Mouse (Mus musculus): ENCODE results near the gene St7l. TPM values are rescaled to one million over a fixed set of nuclear protein-coding genes. Genes with fewer than 3 reads are reported as not detected.
A peak's percentile ranks its signal among the peaks of the same experiment; 100 is the strongest.

St7l gene
- polyA plus RNA-seq, 1 experiment from 2014 or later, result 40.1 TPM

GRCm38 (mm10) chr3:104952891-104953670 is 89.3 kb downstream of the St7l start:
- Histone ChIP-seq H3K4me1 (ENCODE audit: control insufficient read depth, insufficient read depth, low read length) (no peaks in the 10 kb centered on the region), H3K4me3 (replicated peaks; ENCODE audit: low read depth, low read length) (no peak overlapping the region), H3K27me3 (ENCODE audit: control insufficient read depth, insufficient read depth, low read length) (no peaks in the 10 kb centered on the region), H3K9ac (replicated peaks; ENCODE audit: low read length) (no peak overlapping the region), H3K9me3 (ENCODE audit: control insufficient read depth, low read length) (no peaks in the 10 kb centered on the region), H3K27ac (replicated peaks; ENCODE audit: low read depth, low read length) (no peak overlapping the region), H3K36me3 (ENCODE audit: control insufficient read depth, insufficient read depth, low read length) (peaks cover 34% of the 10 kb centered on the region; the same call in 1 of the 2 replicates), H3K4me2 (ENCODE audit: low read length) (no peak overlapping the region)
- DNase-seq (no peak), ATAC-seq (ENCODE audit: low FRiP score, low TSS enrichment) (no peak)
- WGBS, result 95% methylated on average over 23 of the region's 23 CpGs

- H3K9ac ChIP-seq (replicated peaks; ENCODE audit: low read length), result no peak overlapping the region
- DNase-seq (no peak), ATAC-seq (ENCODE audit: low FRiP score, low TSS enrichment) (no peak)
- 96% methylated on average over 3 of the region's 3 CpGs for WGBS
- peaks cover 33% of the 10 kb centered on the region; the same call in 1 of the 2 replicates for H3K36me3 ChIP-seq (ENCODE audit: control insufficient read depth, insufficient read depth, low read length)
- no peak overlapping the region for H3K4me2 ChIP-seq (ENCODE audit: low read length)
- peaks cover 8% of the 10 kb centered on the region; the same call in 1 of the 2 replicates for H3K27me3 ChIP-seq (ENCODE audit: control insufficient read depth, insufficient read depth, low read length)
- no peak overlapping the region for H3K27ac ChIP-seq (replicated peaks; ENCODE audit: low read depth, low read length)
- H3K9me3 ChIP-seq (ENCODE audit: control insufficient read depth, low read length), result no peaks in the 10 kb centered on the region
- no peaks in the 10 kb centered on the region for H3K4me1 ChIP-seq (ENCODE audit: control insufficient read depth, insufficient read depth, low read length)
- no peak overlapping the region for H3K4me3 ChIP-seq (replicated peaks; ENCODE audit: low read depth, low read length)
These were observed 90.3 kb downstream of the St7l start for GRCm38 (mm10) chr3:104954137-104954536.

- H3K9me3 ChIP-seq (ENCODE audit: control insufficient read depth, low read length), result no peaks in the 10 kb centered on the region
- no peak overlapping the region for H3K9ac ChIP-seq (replicated peaks; ENCODE audit: low read length)
- no peak overlapping the region for H3K27ac ChIP-seq (replicated peaks; ENCODE audit: low read depth, low read length)
- H3K27me3 ChIP-seq (ENCODE audit: control insufficient read depth, insufficient read depth, low read length), result peaks cover 9% of the 10 kb centered on the region; the same call in 1 of the 2 replicates
- DNase-seq (no peak), ATAC-seq (ENCODE audit: low FRiP score, low TSS enrichment) (no peak)
- no peaks in the 10 kb centered on the region for H3K4me1 ChIP-seq (ENCODE audit: control insufficient read depth, insufficient read depth, low read length)
- no peak overlapping the region for H3K4me2 ChIP-seq (ENCODE audit: low read length)
- peaks cover 33% of the 10 kb centered on the region; the same call in 1 of the 2 replicates for H3K36me3 ChIP-seq (ENCODE audit: control insufficient read depth, insufficient read depth, low read length)
- 96% methylated on average over 15 of the region's 15 CpGs for WGBS
- no peak overlapping the region for H3K4me3 ChIP-seq (replicated peaks; ENCODE audit: low read depth, low read length)
These were observed 90.7 kb downstream of the St7l start for GRCm38 (mm10) chr3:104954551-104954950.

GRCm38 (mm10) chr3:104956131-104956581 is 92.4 kb downstream of the St7l start:
- H3K9ac ChIP-seq (replicated peaks; ENCODE audit: low read length), result no peak overlapping the region
- peaks cover 21% of the 10 kb centered on the region; the same call in 1 of the 2 replicates for H3K36me3 ChIP-seq (ENCODE audit: control insufficient read depth, insufficient read depth, low read length)
- H3K4me3 ChIP-seq (replicated peaks; ENCODE audit: low read depth, low read length), result no peak overlapping the region
- H3K27me3 ChIP-seq (ENCODE audit: control insufficient read depth, insufficient read depth, low read length), result peaks cover 25% of the 10 kb centered on the region
- no peak overlapping the region for H3K4me2 ChIP-seq (ENCODE audit: low read length)
- WGBS, result 91% methylated on average over 6 of the region's 6 CpGs
- DNase-seq (no peak), ATAC-seq (ENCODE audit: low FRiP score, low TSS enrichment) (no peak)
- no peaks in the 10 kb centered on the region; the same call in 1 of the 2 replicates for H3K4me1 ChIP-seq (ENCODE audit: control insufficient read depth, insufficient read depth, low read length)
- H3K9me3 ChIP-seq (ENCODE audit: control insufficient read depth, low read length), result no peaks in the 10 kb centered on the region
- H3K27ac ChIP-seq (replicated peaks; ENCODE audit: low read depth, low read length), result no peak overlapping the region

- Histone ChIP-seq H3K4me2 (ENCODE audit: low read length) (peak overlapping the region; percentile 4; the same call in 1 of the 2 replicates), H3K27me3 (ENCODE audit: control insufficient read depth, insufficient read depth, low read length) (peaks cover 56% of the 10 kb centered on the region), H3K9me3 (ENCODE audit: control insufficient read depth, low read length) (no peaks in the 10 kb centered on the region), H3K36me3 (ENCODE audit: control insufficient read depth, insufficient read depth, low read length) (no peaks in the 10 kb centered on the region; the same call in 1 of the 2 replicates), H3K4me1 (ENCODE audit: control insufficient read depth, insufficient read depth, low read length) (peaks cover 12% of the 10 kb centered on the region; the same call in 1 of the 2 replicates), H3K27ac (replicated peaks; ENCODE audit: low read depth, low read length) (no peak overlapping the region), H3K9ac (replicated peaks; ENCODE audit: low read length) (no peak overlapping the region), H3K4me3 (replicated peaks; ENCODE audit: low read depth, low read length) (no peak overlapping the region)
- ATAC-seq (ENCODE audit: low FRiP score, low TSS enrichment), result no peak
- DNase-seq, result no peak
- WGBS, result 5% methylated on average over 19 of the region's 19 CpGs
These were observed 96.5 kb downstream of the St7l start for GRCm38 (mm10) chr3:104960026-104961000.

- H3K27me3 ChIP-seq (ENCODE audit: control insufficient read depth, insufficient read depth, low read length), result peaks cover 56% of the 10 kb centered on the region
- H3K36me3 ChIP-seq (ENCODE audit: control insufficient read depth, insufficient read depth, low read length), result no peaks in the 10 kb centered on the region
- WGBS, result under 1% methylated on average over 82 of the region's 87 CpGs
- peaks cover 12% of the 10 kb centered on the region; the same call in 1 of the 2 replicates for H3K4me1 ChIP-seq (ENCODE audit: control insufficient read depth, insufficient read depth, low read length)
- ATAC-seq (ENCODE audit: low FRiP score, low TSS enrichment) (peak; percentile 51), DNase-seq (peak; percentile 61)
- no peak within 1 kb of the TSS for H3K27ac ChIP-seq (replicated peaks; ENCODE audit: low read depth, low read length)
- H3K4me2 ChIP-seq (ENCODE audit: low read length), result peak within 1 kb of the TSS; percentile 69
- H3K4me3 ChIP-seq (replicated peaks; ENCODE audit: low read depth, low read length), result peak within 1 kb of the TSS; percentile 53
- H3K9me3 ChIP-seq (ENCODE audit: control insufficient read depth, low read length), result no peaks in the 10 kb centered on the region
- peak within 1 kb of the TSS; percentile 47 for H3K9ac ChIP-seq (replicated peaks; ENCODE audit: low read length)
These were observed 97.6 kb downstream of the St7l start, which contains the start of gene Wnt2b for GRCm38 (mm10) chr3:104961066-104962059. Gene Wnt2b, minus strand, starts transcription at chr3:104961921.

GRCm38 (mm10) chr3:104962141-104962611 is 98.4 kb downstream of the St7l start:
- under 1% methylated on average over 31 of the region's 31 CpGs for WGBS
- no peaks in the 10 kb centered on the region for H3K9me3 ChIP-seq (ENCODE audit: control insufficient read depth, low read length)
- no peak for ATAC-seq (ENCODE audit: low FRiP score, low TSS enrichment)
- peaks cover 56% of the 10 kb centered on the region for H3K27me3 ChIP-seq (ENCODE audit: control insufficient read depth, insufficient read depth, low read length)
- peak overlapping the region; percentile 53 for H3K4me3 ChIP-seq (replicated peaks; ENCODE audit: low read depth, low read length)
- peak overlapping the region; percentile 47; the same call in 1 of the 2 replicates for H3K9ac ChIP-seq (replicated peaks; ENCODE audit: low read length)
- peak overlapping the region; percentile 69 for H3K4me2 ChIP-seq (ENCODE audit: low read length)
- no peaks in the 10 kb centered on the region for H3K36me3 ChIP-seq (ENCODE audit: control insufficient read depth, insufficient read depth, low read length)
- peak; percentile 43 for DNase-seq
- peaks cover 12% of the 10 kb centered on the region; the same call in 1 of the 2 replicates for H3K4me1 ChIP-seq (ENCODE audit: control insufficient read depth, insufficient read depth, low read length)
- H3K27ac ChIP-seq (replicated peaks; ENCODE audit: low read depth, low read length), result no peak overlapping the region

Measured in midbrain, embryonic 14.5 days (tissue).